Mouse (Mus musculus) spleen, adult 2 months (tissue): ENCODE results near the gene Ets1. TPM values are rescaled to one million over a fixed set of nuclear protein-coding genes. Genes with fewer than 3 reads are reported as not detected.
A peak's percentile ranks its signal among the peaks of the same experiment; 100 is the strongest.

Experiments used
- DNase-seq, 2 experiments: peaks; one replicate each; pipeline versions ENCODE4 v3.0.0 to v3.0.0-alpha.2; 2012 to 2021; ENCODE audit warnings: low spot score in 2 of 2, low read depth in 1 of 2
- H3K27ac ChIP-seq: fragments of 200-500 bp; 2 replicates; pipeline ENCODE4 v1.5.1; 2012; ENCODE audit warnings: low read length, inconsistent platforms; ENCODE audit not compliant: insufficient read depth
- H3K27me3 ChIP-seq: fragments of 200-500 bp; 2 replicates; pipeline ENCODE4 v1.6.1; 2012; ENCODE audit warnings: mild to moderate bottlenecking, moderate library complexity, low read length, inconsistent platforms; ENCODE audit not compliant: control insufficient read depth, insufficient read depth
- H3K36me3 ChIP-seq: fragments of 200-500 bp; 2 replicates; pipeline ENCODE4 v1.6.1; 2012; ENCODE audit warnings: mild to moderate bottlenecking, low read length, inconsistent platforms; ENCODE audit not compliant: control insufficient read depth, insufficient read depth
- H3K4me1 ChIP-seq: fragments of 200-500 bp; 2 replicates; pipeline ENCODE4 v1.6.1; 2011; ENCODE audit warnings: inconsistent platforms; ENCODE audit not compliant: control insufficient read depth, insufficient read depth, insufficient read length
- H3K4me3 ChIP-seq: fragments of 200-500 bp; 2 replicates; pipeline ENCODE4 v1.5.1; 2011; ENCODE audit warnings: mild to moderate bottlenecking, inconsistent platforms; ENCODE audit not compliant: insufficient read depth, insufficient read length; ENCODE audit errors: extremely low read depth
- CTCF ChIP-seq: fragments of 200-500 bp; IDR thresholded peaks from 2 replicates; pipeline ENCODE4 v1.5.1; 2011; ENCODE audit warnings: mild to moderate bottlenecking, inconsistent platforms; ENCODE audit not compliant: insufficient read depth, insufficient read length, insufficient replicate concordance; ENCODE audit errors: extremely low read depth
- POLR2A ChIP-seq: fragments of 200-500 bp; IDR thresholded peaks from 2 replicates; pipeline ENCODE4 v1.6.1; 2011; ENCODE audit warnings: low read depth, low read length, inconsistent platforms
- WGBS: fragments of 180-500 bp; shearing (Covaris S2); methylation state at CpG from one replicate; pipeline ENCODE4 v1.1.7; 2018; 5-methylcytosine and 5-hydroxymethylcytosine counted together
- polyA plus RNA-seq: library from polyadenylated mRNA; depleted of rRNA; stranded (reverse); fragments of >200 nt; gene quantifications from 2 replicates; pipeline ENCODE4 v1.2.3, GENCODE M21; 2012; rRNA removed

Ets1 gene
- 115 and 129 TPM in 2 replicates for polyA plus RNA-seq

DNA sequence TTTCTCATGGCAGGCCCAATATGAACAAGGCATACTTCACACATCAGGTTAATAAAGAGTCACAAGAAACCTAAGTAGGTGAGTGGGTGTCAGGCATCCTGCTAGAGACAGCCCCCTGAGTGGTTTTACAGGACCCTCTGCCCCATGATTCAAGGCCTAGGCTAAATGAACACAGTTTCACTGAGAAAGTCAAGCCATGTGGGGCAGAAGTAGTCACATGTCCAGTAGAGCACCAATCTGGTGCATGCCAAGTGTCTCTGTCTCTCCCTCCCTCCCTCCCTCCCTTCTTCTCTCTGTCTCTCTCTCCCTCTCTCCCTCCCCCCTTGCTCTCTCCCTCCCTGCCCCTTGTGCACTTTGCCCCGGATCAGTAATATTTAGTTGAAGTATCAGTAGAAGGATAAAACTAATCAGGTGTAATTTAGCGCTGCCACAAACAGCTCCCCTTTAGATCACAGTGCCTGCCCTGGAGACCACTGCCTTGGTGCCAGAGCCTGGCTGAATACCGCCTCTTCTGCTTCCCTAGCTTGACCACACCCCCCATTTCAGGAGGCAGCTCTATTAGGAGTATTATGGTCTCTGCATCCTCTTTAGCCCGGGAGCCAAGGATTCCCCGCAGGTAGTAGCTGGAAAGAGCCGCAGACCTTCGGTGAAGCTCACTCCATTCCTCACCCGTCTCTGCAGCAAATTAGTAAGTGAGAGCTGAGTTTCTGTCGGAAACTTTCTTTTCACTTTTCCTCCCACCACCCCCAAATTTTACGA lies at the start of gene Ets1:
Gene Ets1 (plus strand): TSS at position 595 of the 759 bp plus-strand sequence.
- Histone ChIP-seq H3K27me3 (no peaks in the 10 kb centered on the region), H3K36me3 (no peaks in the 10 kb centered on the region), H3K4me3 (peak within 1 kb of the TSS; percentile 31), H3K27ac (peak within 1 kb of the TSS; percentile 52; the same call in 1 of the 2 replicates), H3K4me1 (peaks cover 10% of the 10 kb centered on the region; the same call in 1 of the 2 replicates)
- DNase-seq, result no peak
- 7% methylated on average over 10 of the region's 10 CpGs for WGBS
- no peak for TF ChIP-seq POLR2A
- no peak for TF ChIP-seq CTCF

DNA sequence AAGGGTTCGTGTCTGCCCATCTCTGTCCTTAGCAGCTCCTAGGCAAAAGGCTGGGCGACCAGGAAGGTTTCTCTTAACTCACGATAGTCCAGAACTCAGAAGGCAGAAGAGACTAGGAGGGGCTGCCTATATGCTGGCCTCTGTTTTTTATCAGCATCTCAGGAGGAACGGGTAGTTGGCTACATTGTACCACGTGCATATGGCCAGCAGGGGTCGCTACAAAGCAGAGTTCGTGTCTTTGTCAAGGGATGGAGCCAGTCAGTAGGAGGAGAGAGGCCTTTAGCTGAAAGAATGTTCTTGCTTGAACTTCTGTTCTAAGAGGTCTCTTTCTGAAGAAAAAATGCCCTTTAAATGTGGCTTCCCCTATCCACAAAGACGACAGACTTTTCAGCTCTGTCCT lies 46.1 kb upstream of the Ets1 start:
- Histone ChIP-seq H3K27me3 (no peaks in the 10 kb centered on the region), H3K27ac (no peak overlapping the region), H3K36me3 (no peaks in the 10 kb centered on the region), H3K4me1 (peaks cover 16% of the 10 kb centered on the region), H3K4me3 (no peak overlapping the region)
- WGBS, result 9% methylated on average over 8 of the region's 8 CpGs
- peak; percentile 77 to 87 for DNase-seq
- no peak for TF ChIP-seq POLR2A
- peak; percentile 89; the same call in 1 of the 2 replicates for TF ChIP-seq CTCF

DNA sequence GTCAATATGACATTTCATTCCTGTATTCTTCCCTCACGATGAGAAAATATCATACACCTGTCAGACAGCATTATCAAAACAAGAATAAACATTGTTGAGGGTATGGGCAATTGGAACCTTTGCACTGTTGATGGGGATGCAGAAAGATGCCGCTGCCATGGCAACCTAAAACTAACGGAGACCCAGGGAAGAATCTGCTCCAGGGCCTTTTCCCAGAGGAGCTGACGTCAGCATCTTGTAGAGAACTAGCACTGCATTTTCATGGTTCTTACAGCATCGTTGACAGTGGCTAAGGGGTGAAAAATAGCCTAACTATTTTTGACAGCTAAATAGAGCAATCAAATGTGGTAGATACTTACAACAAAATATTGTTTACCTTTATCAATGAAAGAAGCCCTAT lies 45.5 kb upstream of the Ets1 start:
- TF ChIP-seq CTCF (no peak), POLR2A (no peak)
- DNase-seq, result no peak
- Histone ChIP-seq H3K27ac (no peak overlapping the region), H3K36me3 (no peaks in the 10 kb centered on the region), H3K4me1 (peaks cover 21% of the 10 kb centered on the region), H3K4me3 (no peak overlapping the region), H3K27me3 (no peaks in the 10 kb centered on the region)
- 85% methylated on average over 5 of the region's 5 CpGs for WGBS

DNA sequence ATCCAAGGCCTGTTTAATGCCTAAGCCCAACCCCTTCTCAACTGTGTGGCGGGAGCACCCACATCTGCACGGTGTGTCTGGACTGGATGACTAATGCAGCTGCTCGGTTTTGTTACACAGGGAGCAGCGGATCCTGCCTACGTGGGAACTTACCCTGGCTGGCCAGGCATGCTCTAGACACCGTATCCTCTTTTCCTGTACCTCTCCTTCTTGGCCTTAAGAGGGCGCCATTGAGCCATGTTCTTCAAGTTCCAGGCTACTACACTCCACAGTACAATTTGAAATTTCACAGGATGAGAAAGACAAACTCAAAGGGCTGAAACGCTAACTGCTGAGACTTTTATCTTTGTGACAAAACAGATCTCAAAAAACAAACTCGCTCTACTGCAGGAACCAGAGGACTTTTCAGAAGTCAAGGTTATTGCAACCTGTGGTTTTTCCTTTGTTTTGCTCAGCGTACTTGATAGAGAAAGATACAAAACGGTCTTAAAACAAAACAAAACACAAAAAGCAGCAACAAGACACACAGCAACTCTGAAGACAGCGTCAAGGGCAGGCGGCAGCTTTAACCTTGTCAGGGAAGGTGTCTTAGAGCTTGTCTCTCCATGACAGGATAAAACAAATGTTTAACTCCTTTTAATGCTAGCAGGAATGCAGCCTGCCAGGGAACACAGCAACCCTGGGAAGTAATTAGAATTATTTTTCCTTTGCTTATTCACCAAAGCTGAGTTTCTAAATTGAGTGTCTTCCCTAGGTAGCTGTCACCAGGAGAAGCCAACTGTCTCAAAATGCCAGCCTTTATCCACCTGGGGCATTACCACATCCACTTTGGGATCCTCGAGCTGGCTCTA lies 44.1 kb upstream of the Ets1 start:
- Histone ChIP-seq H3K36me3 (no peaks in the 10 kb centered on the region), H3K4me1 (peaks cover 26% of the 10 kb centered on the region), H3K27ac (peak overlapping the region; percentile 85), H3K4me3 (no peak overlapping the region; the same call in 1 of the 2 replicates), H3K27me3 (no peaks in the 10 kb centered on the region)
- TF ChIP-seq POLR2A, result no peak
- peak; percentile 61; the same call in 1 of the 2 replicates for TF ChIP-seq CTCF
- peak; percentile 65 to 91 for DNase-seq
- WGBS, result 8% methylated on average over 14 of the region's 14 CpGs

DNA sequence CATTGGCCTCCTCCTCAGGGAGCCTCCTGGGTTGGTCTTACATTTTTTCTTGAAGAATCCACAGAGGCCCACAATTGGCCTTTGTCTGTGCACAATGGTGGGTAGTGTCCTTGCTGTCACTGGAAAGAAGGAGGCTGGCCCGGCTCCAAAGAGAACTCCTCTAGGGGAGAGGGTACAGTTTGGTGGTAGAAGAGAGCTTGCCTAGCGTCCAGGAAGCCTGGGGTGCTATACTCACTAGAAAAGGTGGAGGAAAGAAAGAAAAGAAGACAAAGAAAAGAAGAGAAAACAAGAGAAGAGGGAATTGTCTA lies 43.5 kb upstream of the Ets1 start:
- TF ChIP-seq CTCF (no peak), POLR2A (no peak)
- H3K4me3 ChIP-seq, result no peak overlapping the region
- H3K27ac ChIP-seq, result peak overlapping the region; percentile 85
- no peaks in the 10 kb centered on the region for H3K27me3 ChIP-seq
- 62% methylated on average over 2 of the region's 2 CpGs for WGBS
- DNase-seq, result no peak
- peaks cover 28% of the 10 kb centered on the region for H3K4me1 ChIP-seq
- H3K36me3 ChIP-seq, result no peaks in the 10 kb centered on the region

DNA sequence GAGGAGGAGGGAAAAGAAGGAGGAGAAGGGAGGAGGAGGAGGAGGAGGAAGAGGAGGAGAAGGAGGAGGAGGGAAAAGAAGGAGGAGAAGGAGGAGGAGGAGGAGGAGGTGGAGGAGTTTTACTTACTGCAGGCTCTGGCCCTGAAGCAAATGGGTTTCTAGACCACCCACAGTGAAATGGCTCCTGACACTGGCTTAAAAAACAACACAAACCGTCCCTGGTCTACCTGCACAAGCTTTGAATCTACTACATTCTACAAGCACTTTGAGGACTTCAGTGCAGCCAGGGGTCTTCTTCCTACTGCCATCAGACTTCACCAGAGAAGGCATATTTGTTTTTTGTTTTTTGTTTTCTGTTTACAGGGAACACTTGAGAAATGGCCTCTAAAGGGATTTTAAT lies 42.2 kb upstream of the Ets1 start:
- Histone ChIP-seq H3K27me3 (no peaks in the 10 kb centered on the region), H3K27ac (no peak overlapping the region), H3K4me1 (peaks cover 30% of the 10 kb centered on the region), H3K4me3 (no peak overlapping the region), H3K36me3 (no peaks in the 10 kb centered on the region)
- no peak for DNase-seq
- TF ChIP-seq POLR2A, result no peak
- TF ChIP-seq CTCF, result no peak
- 64% methylated on average over 1 of the region's 1 CpGs for WGBS
